Mouse (Mus musculus) olfactory bulb, adult 2 months (tissue): ENCODE measurements around the gene Ssc4d. TPM values are rescaled to one million over a fixed set of nuclear protein-coding genes. Genes with fewer than 3 reads are reported as not detected.

Source experiments
- H3K27ac ChIP-seq: fragments of 200-500 bp; 2 replicates; pipeline ENCODE4 v1.5.1; 2012; ENCODE audit warnings: low read depth, low read length; ENCODE audit not compliant: insufficient read depth
- H3K4me1 ChIP-seq: fragments of 200-500 bp; 2 replicates; pipeline ENCODE4 v1.6.1; 2012; ENCODE audit warnings: low read length; ENCODE audit not compliant: control insufficient read depth, insufficient read depth
- H3K4me3 ChIP-seq: fragments of 200-500 bp; 2 replicates; pipeline ENCODE4 v1.5.1; 2012; ENCODE audit warnings: mild to moderate bottlenecking, low read depth, low read length, moderate library complexity; ENCODE audit not compliant: insufficient read depth
- CTCF ChIP-seq: fragments of 200-500 bp; IDR thresholded peaks from 2 replicates; pipeline ENCODE4 v1.5.1; 2012; ENCODE audit warnings: low read depth, mild to moderate bottlenecking, low read length, moderate library complexity; ENCODE audit not compliant: insufficient read depth
- POLR2A ChIP-seq: fragments of 200-500 bp; IDR thresholded peaks from 2 replicates; pipeline ENCODE4 v1.6.1; 2012; ENCODE audit warnings: mild to moderate bottlenecking, low read depth, low read length, moderate library complexity; ENCODE audit not compliant: insufficient read depth
- WGBS: fragments of 180-500 bp; shearing (Covaris S2); methylation state at CpG from one replicate; pipeline ENCODE4 v1.1.7; 2018; 5-methylcytosine and 5-hydroxymethylcytosine counted together
- polyA plus RNA-seq: library from polyadenylated mRNA; stranded (reverse); fragments of >200 nt; gene quantifications from 2 replicates; pipeline ENCODE4 v1.2.4, GENCODE M21; 2012; ENCODE audit warnings: low replicate concordance; ENCODE audit not compliant: missing spikeins, insufficient read depth, insufficient read length

The Ssc4d gene
- polyA plus RNA-seq, 1 experiment: not detected

GRCm38 (mm10) chr5:135910813-135911212, 63.5 kb downstream of the Ssc4d start:
- WGBS: 81% methylated on average over 25 of the region's 25 CpGs
- H3K27ac ChIP-seq: no peak overlapping the region
- no peak overlapping the region for H3K4me3 ChIP-seq
- TF ChIP-seq CTCF: no peak
- TF ChIP-seq POLR2A: no peak
- peaks cover 49% of the 10 kb centered on the region for H3K4me1 ChIP-seq

Other genes starting within 250 kb of the Ssc4d start
- not detected in 2 replicates for gene Tmem120a, start 230.1 kb downstream of the Ssc4d start, polyA plus RNA-seq
- gene Styxl1, start 196.1 kb downstream of the Ssc4d start, polyA plus RNA-seq: not detected in 2 replicates
- gene Mdh2, start 196.1 kb downstream of the Ssc4d start, polyA plus RNA-seq: 359 and 724 TPM in 2 replicates
- gene Srrm3, start 167.6 kb downstream of the Ssc4d start, polyA plus RNA-seq: not detected in 2 replicates
- gene Hspb1, start 86.6 kb downstream of the Ssc4d start, polyA plus RNA-seq: not detected in 2 replicates
- 235 and 282 TPM in 2 replicates for gene Ywhag, start 39.9 kb downstream of the Ssc4d start, polyA plus RNA-seq
- not detected in 2 replicates for gene Zp3, start 5.6 kb upstream of the Ssc4d start, polyA plus RNA-seq
- not detected in 2 replicates for gene Dtx2, start 20.3 kb upstream of the Ssc4d start, polyA plus RNA-seq
- gene Upk3b, start 64.0 kb upstream of the Ssc4d start, polyA plus RNA-seq: not detected in 2 replicates
- not detected in 2 replicates for gene Upk3bl, start 80.0 kb upstream of the Ssc4d start, polyA plus RNA-seq
- not detected in 2 replicates for gene Rasa4, start 109.4 kb upstream of the Ssc4d start, polyA plus RNA-seq
- gene Polr2j, start 142.1 kb upstream of the Ssc4d start, polyA plus RNA-seq: not detected in 2 replicates
- not detected in 2 replicates for gene Lrwd1, start 161.5 kb upstream of the Ssc4d start, polyA plus RNA-seq
- gene Alkbh4, start 161.6 kb upstream of the Ssc4d start, polyA plus RNA-seq: not detected in 2 replicates
- not detected in 2 replicates for gene Orai2, start 196.2 kb upstream of the Ssc4d start, polyA plus RNA-seq
- not detected in 2 replicates for gene Prkrip1, start 224.4 kb upstream of the Ssc4d start, polyA plus RNA-seq